Mouse (Mus musculus): ENCODE results near the gene Trhr2.

The Trhr2 gene

DNA sequence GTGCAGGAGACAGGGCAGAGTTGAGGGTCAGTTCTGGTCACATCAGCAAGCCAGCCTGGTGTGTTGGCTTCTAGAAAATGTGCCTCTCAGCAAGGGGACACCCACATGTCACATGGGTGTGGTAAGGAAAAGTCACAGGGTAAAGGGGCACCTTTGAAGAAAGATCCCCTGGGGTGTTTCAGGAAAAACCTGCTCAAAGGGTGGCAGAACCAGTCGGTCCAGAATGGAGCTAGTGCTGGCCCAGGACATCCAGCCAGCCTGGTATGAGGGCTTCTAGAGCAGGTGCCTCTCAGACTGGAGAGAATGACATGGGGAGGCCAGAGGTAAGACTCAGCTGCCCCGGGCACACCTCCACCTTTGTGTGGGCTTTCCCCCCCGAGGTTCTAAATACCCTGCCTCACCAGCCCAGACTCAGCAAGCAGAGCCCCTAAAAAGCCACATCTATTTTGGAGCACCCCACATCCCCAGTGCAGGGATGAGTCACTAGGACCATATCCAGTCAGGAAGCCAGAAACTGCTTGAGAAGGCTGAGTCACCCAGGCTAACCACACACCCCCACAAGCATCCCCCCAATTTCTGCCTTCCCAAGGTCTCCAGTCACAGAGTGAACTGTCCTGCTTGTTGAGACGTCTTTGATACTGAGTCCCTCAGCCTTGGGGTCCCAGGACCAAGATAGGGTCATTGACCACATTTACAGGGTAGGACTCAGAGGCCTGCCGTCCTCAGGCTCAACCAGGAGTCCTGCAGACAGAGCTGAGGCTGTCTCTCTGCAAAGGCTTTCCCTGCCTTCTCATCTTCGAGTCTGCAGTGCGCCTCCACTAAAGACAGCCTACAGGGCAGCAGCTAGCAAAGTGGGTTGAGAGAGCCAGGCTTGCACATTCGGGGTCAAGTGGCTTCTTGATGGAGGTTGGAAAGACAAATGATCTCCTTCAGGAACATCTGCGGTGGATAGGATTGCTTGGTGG lies 4.6 kb downstream of the Trhr2 start:
- in situ Hi-C loops (cut with MboI, MseI), result no loop called here

DNA sequence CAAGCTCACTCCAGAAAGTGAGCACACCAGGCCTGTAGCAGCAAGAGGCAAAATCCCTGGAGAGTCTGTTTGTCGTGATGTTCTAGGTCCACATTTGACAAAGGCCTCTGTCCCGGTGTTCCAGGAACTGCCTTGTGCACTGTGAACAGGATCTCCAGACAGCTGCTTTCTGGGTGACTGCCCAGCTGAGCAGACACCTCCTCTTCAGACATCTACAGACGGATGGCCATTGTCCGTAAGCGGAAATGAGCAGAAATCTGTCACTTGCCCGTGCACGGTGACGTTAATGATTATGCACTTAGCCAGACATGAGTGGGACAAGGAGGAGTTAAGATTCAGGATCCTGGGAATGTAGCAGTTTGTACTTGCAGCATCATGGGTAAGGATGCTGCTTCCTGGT lies 6.4 kb downstream of the Trhr2 start:
- in situ Hi-C loops (cut with MboI, MseI), result no loop called here

DNA sequence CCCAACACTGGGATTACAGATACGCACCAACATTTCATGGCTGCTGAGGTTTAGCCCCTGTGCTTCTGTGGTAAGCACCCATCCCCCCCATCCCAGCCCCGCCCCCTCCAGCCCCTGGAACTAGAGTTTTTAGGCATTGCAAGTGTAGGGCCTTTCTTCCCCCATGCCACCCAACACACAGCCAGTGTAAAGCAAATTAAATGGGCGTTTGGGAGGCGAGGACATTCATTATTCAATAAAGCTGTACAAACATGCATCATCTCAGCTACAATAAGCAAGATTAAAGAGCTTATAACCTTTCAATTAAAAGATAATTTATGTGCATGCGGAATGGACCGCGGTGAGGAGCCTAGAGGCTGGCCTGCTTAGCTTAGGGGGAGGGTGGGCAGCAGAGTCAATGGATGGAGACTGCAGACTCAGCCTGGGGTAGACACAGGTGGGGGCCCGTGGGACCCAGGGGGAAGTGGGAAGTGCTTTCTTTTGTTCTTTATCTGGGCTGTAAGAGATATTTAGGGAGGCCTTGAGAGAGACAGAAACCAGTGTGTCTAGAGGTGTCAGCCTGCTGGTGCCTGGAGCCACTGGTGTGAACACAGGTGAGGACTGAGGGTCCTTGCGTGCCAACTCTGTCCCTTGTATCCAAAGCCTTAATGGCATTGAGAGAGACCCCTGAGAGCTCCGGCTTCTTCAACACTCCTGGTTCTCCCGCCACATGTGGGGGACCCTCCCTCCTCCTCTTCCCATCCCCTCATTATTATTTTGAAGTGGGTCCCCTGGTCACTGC lies 10.0 kb downstream of the Trhr2 start:
- in situ Hi-C loops (cut with MboI, MseI), result no loop called here

DNA sequence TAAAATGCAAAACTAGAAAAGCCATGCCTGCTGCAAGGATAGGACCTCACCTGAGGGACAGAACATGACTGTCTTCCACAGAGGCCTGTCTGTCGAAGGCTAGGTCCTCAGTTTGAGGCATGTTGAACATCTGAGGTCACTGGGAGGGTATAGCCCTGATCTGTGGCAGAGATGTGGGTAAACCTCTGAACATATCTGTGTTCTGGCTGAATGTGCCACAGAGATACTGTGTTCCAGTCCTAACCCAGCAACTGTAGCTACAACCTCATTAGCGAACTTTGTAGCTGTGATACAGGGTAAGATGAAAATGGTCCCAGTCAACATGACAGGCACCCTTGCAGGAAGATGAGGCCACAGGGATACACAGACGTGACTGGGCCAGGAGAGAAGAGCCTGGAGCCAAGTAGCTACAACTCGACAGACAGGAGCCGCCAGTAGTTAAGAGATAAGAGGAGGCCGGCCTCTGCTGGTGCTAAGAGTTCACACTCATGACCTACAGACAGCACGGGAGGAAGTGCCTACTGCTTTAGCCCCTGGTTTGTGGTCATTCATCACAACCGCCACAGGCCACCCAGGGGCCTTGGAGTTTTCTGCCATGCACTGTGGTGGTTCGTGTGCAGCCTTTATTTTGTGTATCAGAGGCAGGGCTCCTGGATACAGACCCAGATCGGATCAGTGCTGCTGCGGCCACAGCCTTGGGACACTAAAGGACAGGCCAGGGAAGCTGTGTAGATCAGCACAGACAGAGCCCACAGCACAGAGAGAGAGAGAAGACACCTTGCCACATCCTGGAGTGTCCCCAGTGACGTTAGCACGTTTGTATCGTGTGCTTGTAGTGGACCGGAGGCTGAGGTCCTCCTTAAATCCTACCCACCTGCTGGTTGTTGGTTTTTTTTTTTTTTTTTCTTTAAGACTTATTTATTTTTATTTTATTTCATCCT lies 10.9 kb downstream of the Trhr2 start:
- in situ Hi-C loops (cut with MboI, MseI), result no loop called here

DNA sequence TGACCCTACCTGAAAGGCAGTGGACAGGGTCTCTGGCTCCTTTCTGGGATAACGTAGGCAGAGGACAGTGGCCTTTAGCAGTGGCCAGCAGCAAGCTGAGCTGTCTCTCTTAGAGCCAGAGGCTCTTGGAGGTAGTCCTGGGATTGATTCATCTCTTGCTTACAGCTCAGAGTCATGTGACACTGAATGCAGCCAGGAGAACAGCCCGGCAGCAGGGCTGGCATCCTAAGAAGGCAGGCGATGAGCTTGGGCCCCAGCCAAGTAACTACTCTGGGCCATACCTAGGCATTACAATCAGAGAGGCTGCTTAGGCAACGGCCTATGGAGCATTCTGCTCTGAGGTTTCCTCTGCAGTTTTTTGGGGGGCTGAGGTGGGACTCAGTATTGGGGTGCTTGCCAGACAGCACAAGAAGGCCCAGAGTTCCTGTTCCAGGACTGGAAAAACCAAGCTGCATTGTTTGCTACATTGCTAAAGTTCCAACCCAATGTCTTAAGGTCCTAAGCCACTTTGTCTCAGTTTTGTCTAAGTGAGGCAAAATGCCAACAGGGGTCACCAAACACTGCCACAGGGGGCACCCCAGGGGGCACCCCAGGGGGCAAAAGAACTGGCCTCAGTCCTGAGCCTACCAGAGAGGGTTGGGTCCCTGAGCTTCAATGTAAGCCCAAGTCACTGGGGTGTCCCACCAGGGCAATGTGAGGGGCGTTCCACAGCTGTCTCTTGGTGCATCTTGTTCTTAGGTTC lies 12.6 kb downstream of the Trhr2 start:
- in situ Hi-C loops (cut with MboI, MseI), result no loop called here

DNA sequence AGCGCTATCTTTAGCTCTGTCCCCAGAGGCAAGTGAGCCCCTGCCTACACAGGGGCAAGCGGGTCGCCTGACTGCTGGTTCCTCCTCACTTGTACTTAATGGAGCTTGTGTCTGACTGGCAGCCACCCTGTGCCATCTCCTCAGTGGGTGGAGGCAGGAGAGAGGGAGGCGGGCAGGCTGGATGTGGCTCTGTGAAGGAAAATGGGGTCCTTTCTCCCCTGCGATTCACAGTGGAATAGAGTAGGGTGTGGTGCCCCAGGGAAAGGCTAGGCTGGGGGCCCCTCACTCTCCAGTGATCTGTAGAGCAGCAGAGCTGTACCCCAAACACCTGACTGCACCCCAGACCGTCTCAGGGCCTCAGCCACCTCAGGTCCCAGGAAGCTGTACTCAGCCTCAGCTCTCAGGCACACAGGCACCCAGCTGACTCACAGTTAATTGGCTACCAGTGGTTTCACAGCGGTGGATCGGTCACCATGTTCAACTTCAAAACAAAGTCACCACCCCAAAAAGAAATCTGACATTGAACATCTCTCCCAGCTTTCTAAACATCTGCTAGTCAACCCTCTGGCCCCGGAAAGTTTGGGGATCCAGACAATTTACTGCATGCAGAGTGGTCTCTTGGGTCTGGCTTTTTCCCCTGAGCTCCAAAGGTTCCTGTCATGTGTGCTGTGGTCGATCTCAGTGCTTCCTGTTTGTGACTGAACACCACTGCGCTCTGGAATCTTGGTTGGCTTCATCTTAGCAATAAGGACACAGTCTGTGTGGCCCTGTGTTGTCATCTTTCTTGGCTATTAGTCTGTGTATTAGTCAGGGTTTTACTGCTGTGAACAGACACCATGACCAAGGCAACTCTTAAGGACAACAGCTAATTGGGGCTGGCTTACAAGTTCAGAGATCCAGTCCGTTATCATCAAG lies 15.1 kb downstream of the Trhr2 start:
- in situ Hi-C loops (cut with MboI, MseI), result no loop called here

DNA sequence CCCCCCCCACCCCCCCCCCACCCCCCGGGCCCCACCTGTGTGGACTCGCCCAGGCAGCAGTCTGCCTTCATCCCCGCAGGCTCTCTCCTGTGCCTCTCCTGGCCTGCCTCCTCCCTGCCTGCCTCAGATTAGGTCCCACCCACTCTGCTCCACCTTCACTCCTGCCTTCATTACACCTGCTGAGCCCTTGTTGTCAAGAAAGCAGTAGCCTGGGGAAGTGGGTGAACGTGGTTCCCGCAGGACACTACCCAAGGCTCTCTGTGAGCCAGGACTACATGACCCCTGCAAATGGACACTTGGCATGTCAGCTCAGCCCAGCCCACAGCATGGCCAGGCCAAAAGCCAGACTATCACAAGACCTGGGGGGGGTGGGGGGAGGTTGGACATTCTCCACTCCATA lies 16.3 kb downstream of the Trhr2 start:
- in situ Hi-C loops (cut with MboI, MseI), result no loop called here

DNA sequence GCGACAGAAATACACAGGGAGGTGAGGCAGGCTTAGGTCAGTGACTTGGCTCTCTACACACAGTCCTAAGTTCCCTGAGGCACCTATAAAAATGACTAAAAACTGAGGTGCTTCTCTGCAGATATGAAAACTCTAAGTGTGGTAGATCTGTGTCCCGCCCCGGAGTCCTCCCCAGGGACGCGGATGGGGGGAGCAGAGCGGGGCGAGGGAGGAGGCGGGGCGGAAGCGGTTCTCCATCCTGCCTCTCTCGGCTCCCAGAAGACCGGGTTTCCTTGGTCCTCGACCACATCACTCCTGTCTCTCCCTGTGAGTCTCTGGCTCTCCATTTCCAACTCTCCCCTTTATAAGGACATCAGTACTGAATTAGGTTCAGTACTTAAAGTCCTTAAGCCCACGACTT lies 16.8 kb downstream of the Trhr2 start:
- in situ Hi-C loops (cut with MboI, MseI), result no loop called here

DNA sequence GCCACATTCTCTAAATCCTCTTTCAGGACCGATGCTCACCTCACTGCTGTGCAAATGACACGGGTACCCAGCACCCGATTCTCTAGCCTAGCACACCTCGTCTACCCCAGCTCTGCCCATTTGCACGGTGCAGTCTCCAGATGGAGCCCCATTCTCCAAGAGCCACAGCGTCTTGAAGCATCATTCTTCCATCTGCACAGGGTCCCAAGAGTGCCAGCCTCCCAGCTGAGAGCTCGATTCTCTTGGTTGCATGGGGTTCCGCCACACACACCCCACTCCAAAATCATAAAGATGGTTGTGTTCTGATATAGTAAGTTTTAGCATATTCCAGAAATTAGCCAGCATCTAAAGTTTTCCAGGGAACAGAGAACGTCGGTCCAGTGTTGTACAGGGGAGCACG lies 17.2 kb downstream of the Trhr2 start:
- in situ Hi-C loops (cut with MboI, MseI), result no loop called here

DNA sequence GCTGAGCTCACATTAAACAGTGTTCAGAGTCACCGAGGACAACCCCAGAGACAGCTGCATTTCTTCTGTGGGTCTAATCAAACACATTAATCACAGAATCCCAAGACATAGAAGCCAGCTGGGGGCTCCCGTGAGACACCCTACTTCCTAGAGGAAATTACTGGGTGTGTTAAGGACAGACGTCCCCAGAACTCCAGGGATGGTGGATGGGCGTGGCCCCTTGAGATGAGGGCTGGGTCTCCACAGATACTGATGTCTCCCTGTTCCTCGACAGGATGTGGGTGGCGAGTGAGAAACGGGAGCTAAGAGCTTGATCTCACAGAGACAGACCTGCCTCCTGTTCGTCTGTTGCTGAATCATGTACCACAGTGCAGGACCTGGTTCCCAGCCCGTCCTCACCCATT lies 17.7 kb downstream of the Trhr2 start:
- in situ Hi-C loops (cut with MboI, MseI), result no loop called here

DNA sequence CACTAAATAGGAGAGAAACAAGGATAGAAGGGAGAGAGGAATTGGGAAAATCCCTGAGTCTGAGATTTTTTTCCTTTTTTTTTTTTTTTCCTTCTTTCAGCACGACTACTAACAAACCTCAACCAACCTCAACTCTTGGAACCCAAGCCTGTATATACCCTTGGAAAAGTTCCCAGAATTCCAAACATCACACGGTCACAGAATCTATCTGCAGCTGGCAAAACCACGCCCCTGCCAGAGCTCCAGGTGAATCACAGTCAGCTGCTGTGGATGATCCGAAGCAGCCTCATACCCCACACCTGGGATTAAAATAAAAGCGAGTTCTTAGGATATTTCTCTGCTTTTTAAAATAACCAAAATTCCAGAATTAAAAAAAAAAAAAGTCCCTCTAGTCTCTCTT lies 18.2 kb downstream of the Trhr2 start:
- in situ Hi-C loops (cut with MboI, MseI), result no loop called here

DNA sequence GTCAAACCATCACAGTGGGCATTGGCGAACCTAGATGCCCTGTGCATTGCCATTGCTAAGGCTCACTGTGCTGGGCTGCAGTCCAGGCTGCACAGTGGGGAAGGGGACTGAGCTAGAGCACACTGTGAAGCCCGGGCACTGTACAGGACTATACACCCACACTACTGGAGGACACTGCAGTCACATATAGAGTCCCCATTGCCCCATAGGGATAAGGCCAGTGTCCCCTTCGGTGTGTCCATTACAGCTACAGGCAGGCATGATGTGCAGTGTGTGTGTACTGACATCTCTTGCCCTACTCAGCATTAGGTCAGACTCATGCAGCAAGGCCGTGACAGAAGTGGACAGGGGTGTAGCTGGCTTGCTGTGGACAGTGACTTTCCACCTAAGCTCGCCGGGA lies 18.8 kb downstream of the Trhr2 start:
- in situ Hi-C loops (cut with MboI, MseI), result no loop called here

DNA sequence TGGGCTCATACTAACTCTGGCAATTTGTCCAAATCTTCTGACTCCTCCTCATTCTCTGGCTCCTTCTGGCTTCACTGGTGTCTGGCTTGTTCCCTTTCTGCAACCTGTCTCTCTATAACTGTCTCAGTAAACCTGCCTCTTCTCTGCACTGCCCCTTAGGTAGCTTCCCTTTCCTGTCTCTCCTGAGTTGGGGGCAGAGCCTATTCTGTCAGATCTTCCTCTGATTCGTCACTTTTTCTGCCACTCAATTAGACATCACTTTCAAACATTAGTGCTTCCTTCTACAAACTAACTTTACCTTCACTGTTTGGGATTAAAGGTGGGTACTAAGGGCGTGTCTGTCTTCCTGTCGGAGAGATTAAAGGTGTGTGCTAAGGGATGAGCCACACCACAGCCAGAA lies 19.8 kb downstream of the Trhr2 start:
- in situ Hi-C loops (cut with MboI, MseI), result no loop called here

DNA sequence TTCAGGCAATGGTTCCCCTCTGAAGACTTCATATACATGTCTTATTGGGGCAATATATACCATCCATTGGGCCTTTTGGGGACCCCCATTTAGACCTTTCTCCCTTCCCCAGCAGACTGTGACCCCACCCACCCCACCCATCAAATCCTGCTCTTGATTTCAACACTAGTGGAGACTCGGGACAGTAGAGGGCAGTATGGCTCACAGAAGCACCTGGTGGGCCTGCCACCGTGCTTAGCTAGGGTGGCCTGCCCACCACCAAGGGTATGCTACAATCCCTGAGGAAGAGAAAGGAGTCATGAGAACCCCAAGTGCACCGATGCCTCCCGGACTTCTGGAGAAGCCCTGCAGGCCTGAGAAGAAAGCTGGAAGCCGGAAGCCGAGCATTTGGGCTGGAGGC lies 21.7 kb downstream of the Trhr2 start:
- in situ Hi-C loops (cut with MboI, MseI), result no loop called here

DNA sequence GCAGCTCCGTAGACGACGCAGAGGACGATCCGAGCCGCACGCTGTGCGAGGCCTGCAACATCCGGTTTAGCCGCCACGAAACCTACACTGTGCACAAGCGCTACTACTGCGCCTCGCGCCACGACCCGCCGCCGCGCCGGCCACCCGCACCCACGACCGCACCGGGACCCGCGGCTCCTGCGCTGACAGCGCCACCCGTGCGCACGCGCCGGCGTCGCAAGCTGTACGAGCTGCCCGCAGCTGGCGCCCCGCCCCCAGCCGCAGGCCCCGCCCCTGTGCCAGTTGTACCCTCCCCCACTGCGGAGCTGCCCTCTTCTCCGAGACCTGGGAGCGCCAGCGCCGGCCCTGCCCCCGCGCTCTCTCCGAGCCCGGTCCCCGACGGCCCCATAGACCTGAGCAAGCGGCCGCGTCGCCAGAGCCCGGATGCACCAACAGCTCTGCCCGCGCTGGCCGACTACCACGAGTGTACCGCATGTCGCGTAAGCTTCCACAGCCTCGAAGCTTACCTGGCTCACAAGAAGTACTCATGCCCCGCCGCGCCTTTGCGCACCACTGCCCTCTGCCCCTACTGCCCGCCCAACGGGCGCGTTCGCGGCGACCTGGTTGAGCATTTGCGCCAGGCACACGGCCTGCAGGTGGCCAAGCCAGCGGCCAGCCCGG lies 24.2 kb downstream of the Trhr2 start:
- in situ Hi-C loops (cut with MboI, MseI), result no loop called here

DNA sequence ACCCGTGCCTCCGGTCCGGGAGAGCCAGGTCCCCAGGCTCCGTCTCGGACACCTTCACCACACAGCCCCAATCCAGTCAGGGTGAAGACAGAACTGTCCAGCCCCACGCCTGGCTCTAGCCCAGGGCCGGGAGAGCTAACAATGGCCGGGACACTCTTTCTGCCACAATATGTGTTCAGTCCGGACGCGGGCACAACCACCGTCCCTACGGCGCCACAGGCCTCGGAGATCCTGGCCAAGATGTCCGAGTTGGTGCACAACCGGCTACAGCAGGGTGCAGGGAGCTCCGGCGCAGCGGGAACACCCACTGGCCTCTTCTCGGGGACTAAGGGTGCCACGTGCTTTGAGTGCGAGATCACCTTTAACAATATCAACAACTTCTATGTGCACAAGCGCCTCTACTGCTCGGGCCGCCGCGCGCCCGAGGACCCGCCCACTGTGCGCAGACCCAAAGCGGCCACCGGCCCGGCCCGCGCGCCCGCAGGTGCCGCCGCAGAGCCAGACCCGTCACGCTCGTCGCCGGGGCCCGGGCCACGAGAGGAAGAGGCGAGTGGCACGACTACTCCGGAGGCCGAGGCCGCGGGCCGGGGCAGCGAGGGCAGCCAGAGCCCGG lies 24.8 kb downstream of the Trhr2 start:
- in situ Hi-C loops (cut with MboI, MseI), result no loop called here

DNA sequence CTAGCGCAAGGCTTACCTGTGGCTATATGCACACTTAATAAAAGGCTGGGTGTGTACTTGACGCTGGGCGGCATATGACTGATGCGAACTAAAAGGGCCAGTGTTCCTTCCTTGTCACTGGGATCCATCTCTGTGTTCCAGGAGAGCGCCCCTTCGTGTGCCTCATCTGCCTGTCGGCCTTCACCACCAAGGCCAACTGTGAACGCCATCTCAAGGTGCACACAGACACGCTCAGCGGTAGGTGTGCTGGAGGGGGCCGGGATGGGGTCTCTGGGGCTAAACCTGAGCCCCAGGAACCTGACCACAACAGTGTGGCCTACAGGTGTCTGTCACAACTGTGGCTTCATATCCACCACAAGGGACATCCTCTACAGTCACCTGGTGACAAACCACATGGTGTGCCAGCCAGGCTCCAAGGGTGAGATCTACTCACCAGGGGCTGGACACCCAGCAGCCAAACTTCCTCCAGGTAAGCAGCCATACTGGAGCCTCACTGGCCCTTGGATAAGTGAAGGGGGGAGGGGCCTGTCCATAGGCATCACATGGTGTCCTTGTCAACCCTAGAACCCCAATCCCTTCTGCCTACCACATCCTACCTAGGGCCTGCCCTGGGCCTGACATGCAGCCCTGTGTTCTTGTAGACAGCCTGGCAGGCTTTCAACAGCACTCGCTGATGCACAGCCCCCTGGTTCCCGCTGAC lies 25.6 kb downstream of the Trhr2 start:
- in situ Hi-C loops (cut with MboI, MseI), result loop anchor here (5.0 kb wide), 1 partner anchor 63 kb away; no protein-coding TSS in a partner anchor

DNA sequence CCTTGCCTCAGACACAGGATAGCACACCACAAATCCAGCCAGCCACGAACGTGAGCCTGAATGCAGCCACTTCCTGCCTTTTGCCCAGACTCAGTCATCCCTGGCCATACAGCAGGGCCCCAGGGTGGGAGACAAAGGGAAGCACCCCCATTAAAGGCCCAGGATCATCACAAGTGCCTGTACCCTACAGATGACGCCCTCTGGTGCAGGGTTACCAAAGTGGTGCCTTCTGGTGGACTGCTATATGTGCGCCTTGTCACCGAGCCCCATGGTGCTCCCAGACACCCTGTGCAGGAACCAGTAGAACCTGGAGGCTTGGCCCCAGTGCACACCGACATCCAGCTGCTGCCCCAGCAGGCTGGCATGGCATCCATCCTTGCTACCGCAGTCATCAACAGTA lies 27.0 kb downstream of the Trhr2 start:
- in situ Hi-C loops (cut with MboI, MseI), result loop anchor here (5.0 kb wide), 1 partner anchor 61 kb away; no protein-coding TSS in a partner anchor
